Mouse (Mus musculus) right cerebral cortex, postnatal 36 days (tissue): ENCODE results near the gene Nipa1.

Experiments
- DNase-seq, 2 experiments: peaks; one replicate each; pipeline ENCODE4 v3.0.0; 2022; ENCODE audit warnings: low spot score in 2 of 2, mixed read lengths in 1 of 2

Nipa1 gene

DNA sequence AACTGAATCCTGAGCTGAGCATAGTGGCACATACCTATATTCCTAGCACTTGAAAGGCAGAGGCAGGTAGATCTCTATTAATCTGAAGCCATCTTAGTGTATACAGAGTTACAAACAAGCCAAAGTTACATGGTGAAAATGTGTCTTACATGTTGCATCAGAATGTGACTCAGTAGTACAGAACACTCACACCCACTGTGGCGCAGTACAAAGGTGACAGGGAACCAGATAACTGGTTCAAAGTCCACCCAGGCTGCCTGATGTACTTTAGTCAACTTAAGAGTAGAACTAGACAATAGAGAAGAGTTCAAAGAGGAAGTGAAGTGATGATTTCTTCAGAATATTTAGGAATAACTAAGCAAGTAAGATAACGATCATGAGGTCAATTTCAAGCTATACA is 84.7 kb downstream of the Nipa1 start:
- DNase-seq: no peak

DNA sequence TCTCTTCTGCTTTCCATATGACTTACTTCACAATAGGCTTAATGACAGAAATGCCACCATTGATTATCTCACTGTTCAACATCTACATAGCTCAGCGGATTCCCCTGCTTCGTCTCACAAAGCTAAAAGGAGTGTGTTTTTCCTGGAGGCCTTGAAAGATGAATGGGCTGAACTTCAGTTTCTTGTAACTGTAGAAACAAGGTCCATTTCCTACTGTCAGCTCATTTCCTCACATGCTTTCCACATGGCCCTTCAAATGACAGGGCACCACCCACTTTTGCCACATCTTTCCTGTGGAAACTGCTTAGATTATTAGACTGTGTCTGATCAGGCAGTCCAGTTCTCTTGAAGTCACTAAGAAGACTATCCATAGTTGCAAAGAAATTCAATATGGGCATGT is 91.1 kb downstream of the Nipa1 start:
- DNase-seq: no peak
